In genomic region chr1:152261472-152261871, GRCm38 (mm10) we compare ENCODE assay signal across 12 mouse cellular contexts.
DNase-seq lines count a peak whose midpoint lies in the region; ATAC-seq and TF ChIP-seq lines count a peak whose summit lies in the region.
"Had no signal": no experiment of that assay in that cellular context is flagged by ENCODE, and none has a peak within 500 bp of the region (broad histone marks: within the 10 kb centered on the region; RNA-seq: fewer than 3 reads in every experiment).

No protein-coding gene starts in this region.

- no peak overlapping the region for H3K27ac ChIP-seq in heart, adult 2 months
- H3K27ac ChIP-seq in liver, postnatal 0 days (ENCODE audit: low read depth) = no peak overlapping the region
- H3K27ac ChIP-seq in liver, embryonic 12.5 days = no peak overlapping the region
- no peak overlapping the region for H3K27ac ChIP-seq in midbrain, embryonic 15.5 days
- H3K27ac ChIP-seq: embryonic facial prominence, embryonic 13.5 days had no signal

- H3K27me3 ChIP-seq in heart, adult 2 months (ENCODE audit: control insufficient read depth, insufficient read depth, low read length) = no peaks in the 10 kb centered on the region
- H3K27me3 ChIP-seq in liver, postnatal 0 days (ENCODE audit: insufficient read depth, low read length) = no peaks in the 10 kb centered on the region
- H3K27me3 ChIP-seq in liver, embryonic 12.5 days (replicated peaks) = no peaks in the 10 kb centered on the region
- no peaks in the 10 kb centered on the region for H3K27me3 ChIP-seq in midbrain, embryonic 15.5 days (replicated peaks)
- H3K27me3 ChIP-seq: embryonic facial prominence, embryonic 13.5 days had no signal

- no peak for TF ChIP-seq EP300 in heart, adult 2 months (IDR thresholded peaks at IDR 0.05; ENCODE audit: insufficient read depth, low read depth, low read length)
- TF ChIP-seq EP300 in liver, postnatal 0 days (IDR thresholded peaks at IDR 0.05; ENCODE audit: low read depth) = no peak

- no peak overlapping the region for H3K9ac ChIP-seq in heart, adult 2 months (ENCODE audit: low read depth, low read length)
- no peak overlapping the region for H3K9ac ChIP-seq in liver, postnatal 0 days (replicated peaks)
- no peak overlapping the region for H3K9ac ChIP-seq in liver, embryonic 12.5 days
- no peak overlapping the region for H3K9ac ChIP-seq in midbrain, embryonic 15.5 days
- H3K9ac ChIP-seq: embryonic facial prominence, embryonic 13.5 days had no signal

- no peak for DNase-seq in heart, adult 2 months
- no peak for DNase-seq in heart, postnatal 36 days
- DNase-seq in liver, postnatal 0 days = no peak
- no peak for DNase-seq in brain, embryonic 14.5 days (ENCODE audit: low read depth)
- DNase-seq in adrenal gland, adult (ENCODE audit: inconsistent age in 2 of 2, low spot score in 1 of 2) = no peak
- DNase-seq in yolk sac, embryonic 10.5 days (ENCODE audit: low spot score) = no peak
- DNase-seq: cerebellum, adult 18-20 months; gastrocnemius, postnatal 25 days had no signal

- TF ChIP-seq POLR2A in heart, adult 2 months (IDR thresholded peaks at IDR 0.05; ENCODE audit: insufficient read depth, low read depth, low read length) = no peak
- no peak for TF ChIP-seq POLR2A in brain, embryonic 14.5 days (IDR thresholded peaks at IDR 0.05; ENCODE audit: borderline replicate concordance, extremely low read depth, insufficient read depth, insufficient read length, poor library complexity, severe bottlenecking)

- H3K36me3 ChIP-seq in heart, adult 2 months (ENCODE audit: control insufficient read depth, insufficient read depth, low read length) = no peaks in the 10 kb centered on the region
- no peaks in the 10 kb centered on the region for H3K36me3 ChIP-seq in liver, postnatal 0 days (replicated peaks; ENCODE audit: insufficient read depth, low read length)
- no peaks in the 10 kb centered on the region for H3K36me3 ChIP-seq in liver, embryonic 12.5 days
- no peaks in the 10 kb centered on the region for H3K36me3 ChIP-seq in midbrain, embryonic 15.5 days (replicated peaks)
- H3K36me3 ChIP-seq: embryonic facial prominence, embryonic 13.5 days had no signal

- H3K4me1 ChIP-seq in heart, adult 2 months (ENCODE audit: control insufficient read depth, insufficient read depth, low read length) = no peaks in the 10 kb centered on the region
- no peaks in the 10 kb centered on the region; the same call in 1 of the 2 replicates for H3K4me1 ChIP-seq in liver, postnatal 0 days (ENCODE audit: insufficient read depth)
- no peaks in the 10 kb centered on the region for H3K4me1 ChIP-seq in liver, embryonic 12.5 days
- no peaks in the 10 kb centered on the region for H3K4me1 ChIP-seq in midbrain, embryonic 15.5 days

- ATAC-seq in liver, postnatal 0 days = no peak
- no peak for ATAC-seq in liver, embryonic 12.5 days
- peak; percentile 27; the same call in 1 of the 2 replicates for ATAC-seq in midbrain, embryonic 15.5 days (replicated peaks)
- ATAC-seq: forebrain, embryonic 14.5 days had no signal

- intact Hi-C loops in heart, adult 2 months (cut with DNase I) = no loop called here
- intact Hi-C loops in heart, postnatal 36 days (cut with DNase I) = no loop called here

- 0 out of 2 replicates have a peak, but pooled peaks have one; percentile 12 for TF ChIP-seq CTCF in heart, adult 2 months (IDR thresholded peaks at IDR 0.05)
- TF ChIP-seq CTCF in liver, postnatal 0 days (IDR thresholded peaks at IDR 0.05; ENCODE audit: low read depth) = 0 out of 2 replicates have a peak, but pooled peaks have one; percentile 12
- peak; percentile 36; the same call in 1 of the 2 replicates for TF ChIP-seq CTCF in brain, embryonic 14.5 days (IDR thresholded peaks at IDR 0.05; ENCODE audit: borderline replicate concordance, extremely low read depth, insufficient read depth, insufficient read length)

- no peak overlapping the region for H3K4me2 ChIP-seq in liver, postnatal 0 days (ENCODE audit: low read depth, low read length)
- H3K4me2 ChIP-seq in liver, embryonic 12.5 days = no peak overlapping the region
- no peak overlapping the region for H3K4me2 ChIP-seq in midbrain, embryonic 15.5 days
- H3K4me2 ChIP-seq: embryonic facial prominence, embryonic 13.5 days had no signal

- no peaks in the 10 kb centered on the region for H3K9me3 ChIP-seq in liver, postnatal 0 days (ENCODE audit: low read length)
- no peaks in the 10 kb centered on the region for H3K9me3 ChIP-seq in liver, embryonic 12.5 days (replicated peaks)
- no peaks in the 10 kb centered on the region for H3K9me3 ChIP-seq in midbrain, embryonic 15.5 days
- H3K9me3 ChIP-seq: embryonic facial prominence, embryonic 13.5 days had no signal

- no peak overlapping the region for H3K4me3 ChIP-seq in heart, adult 2 months
- H3K4me3 ChIP-seq in liver, postnatal 0 days (ENCODE audit: low read depth, low read length) = no peak overlapping the region
- H3K4me3 ChIP-seq in liver, embryonic 12.5 days = no peak overlapping the region
- no peak overlapping the region for H3K4me3 ChIP-seq in midbrain, embryonic 15.5 days
- H3K4me3 ChIP-seq: embryonic facial prominence, embryonic 13.5 days had no signal

- WGBS in heart, adult 2 months = 69% methylated on average over 4 of the region's 4 CpGs
- WGBS in liver, postnatal 0 days (ENCODE audit: insufficient replicate concordance) = 35% methylated on average over 4 of the region's 4 CpGs
- WGBS in liver, embryonic 12.5 days (ENCODE audit: insufficient replicate concordance) = 31% methylated on average over 4 of the region's 4 CpGs
- WGBS in midbrain, embryonic 15.5 days = 39% methylated on average over 4 of the region's 4 CpGs

- no peaks in the 10 kb centered on the region for H3K79me2 ChIP-seq in heart, adult 2 months (replicated peaks; ENCODE audit: control insufficient read depth, insufficient read depth, low read length)
